Mouse (Mus musculus): Measurements from ENCODE around the gene Cd248.

Gene Cd248

DNA sequence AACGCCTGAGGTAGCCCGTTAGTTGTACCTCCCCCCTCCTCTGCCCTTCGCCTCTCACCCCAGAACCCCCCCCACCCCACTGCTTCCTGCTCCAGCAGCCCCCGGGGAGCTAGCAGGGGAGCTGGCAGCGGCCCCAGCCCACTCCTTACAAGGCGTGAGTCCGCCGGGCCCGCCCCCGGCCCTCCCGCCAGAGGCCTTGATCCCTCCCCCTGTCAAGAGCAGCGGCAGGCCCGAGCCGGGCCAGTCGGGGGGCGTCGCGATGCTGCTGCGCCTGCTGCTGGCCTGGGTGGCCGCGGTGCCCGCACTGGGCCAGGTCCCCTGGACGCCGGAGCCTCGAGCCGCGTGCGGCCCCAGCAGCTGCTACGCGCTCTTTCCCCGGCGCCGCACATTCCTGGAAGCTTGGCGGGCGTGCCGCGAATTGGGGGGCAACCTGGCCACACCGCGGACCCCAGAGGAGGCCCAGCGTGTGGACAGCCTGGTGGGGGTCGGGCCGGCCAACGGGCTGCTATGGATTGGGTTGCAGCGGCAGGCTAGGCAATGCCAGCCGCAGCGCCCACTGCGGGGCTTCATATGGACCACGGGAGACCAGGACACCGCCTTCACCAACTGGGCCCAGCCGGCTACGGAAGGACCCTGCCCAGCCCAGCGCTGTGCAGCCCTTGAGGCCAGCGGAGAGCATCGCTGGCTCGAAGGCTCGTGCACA lies at the start of gene Cd248:
TSS of gene Cd248 (plus strand) at position 212 of the 703 bp plus-strand sequence.
- no peak for DNase-seq

DNA sequence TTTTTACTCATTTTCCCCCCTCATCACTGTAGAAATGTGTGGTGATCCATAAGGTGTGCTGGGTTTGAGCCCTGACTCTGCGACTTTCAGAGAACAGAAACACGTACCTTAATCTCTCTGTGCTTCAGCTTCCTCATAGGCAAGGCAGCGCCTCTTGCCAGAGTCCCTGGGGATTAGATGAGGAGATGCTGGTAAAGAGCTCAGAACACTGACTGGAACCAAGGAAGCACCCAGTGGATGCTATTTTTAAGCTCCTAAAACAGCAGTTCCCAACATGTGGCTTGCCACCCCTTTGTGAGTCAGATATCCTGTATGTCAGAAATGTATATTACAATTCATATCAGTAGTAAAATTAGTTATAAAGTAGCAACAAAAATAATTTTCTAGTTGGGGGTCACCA lies 49.7 kb upstream of the Cd248 start:
- DNase-seq = no peak

DNA sequence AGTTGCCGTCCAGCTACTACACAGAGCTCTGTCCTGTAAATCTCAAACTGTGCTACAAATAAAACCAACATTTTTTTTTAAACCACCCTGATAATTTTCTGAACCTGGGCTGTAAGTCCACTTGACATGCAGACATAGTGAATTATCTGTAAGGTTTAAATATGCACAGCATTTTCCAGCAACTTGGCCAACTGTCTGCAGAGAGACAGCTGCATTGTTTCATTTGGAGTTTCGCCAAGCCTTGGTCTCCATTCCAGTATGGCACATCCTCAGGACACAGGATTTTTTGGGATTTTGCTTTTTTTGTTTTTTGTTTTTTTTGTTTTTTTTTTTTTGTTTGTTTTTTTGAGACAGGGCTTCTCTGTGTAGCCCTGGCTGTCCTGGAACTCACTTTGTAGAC lies 46.5 kb upstream of the Cd248 start:
- no peak for DNase-seq

DNA sequence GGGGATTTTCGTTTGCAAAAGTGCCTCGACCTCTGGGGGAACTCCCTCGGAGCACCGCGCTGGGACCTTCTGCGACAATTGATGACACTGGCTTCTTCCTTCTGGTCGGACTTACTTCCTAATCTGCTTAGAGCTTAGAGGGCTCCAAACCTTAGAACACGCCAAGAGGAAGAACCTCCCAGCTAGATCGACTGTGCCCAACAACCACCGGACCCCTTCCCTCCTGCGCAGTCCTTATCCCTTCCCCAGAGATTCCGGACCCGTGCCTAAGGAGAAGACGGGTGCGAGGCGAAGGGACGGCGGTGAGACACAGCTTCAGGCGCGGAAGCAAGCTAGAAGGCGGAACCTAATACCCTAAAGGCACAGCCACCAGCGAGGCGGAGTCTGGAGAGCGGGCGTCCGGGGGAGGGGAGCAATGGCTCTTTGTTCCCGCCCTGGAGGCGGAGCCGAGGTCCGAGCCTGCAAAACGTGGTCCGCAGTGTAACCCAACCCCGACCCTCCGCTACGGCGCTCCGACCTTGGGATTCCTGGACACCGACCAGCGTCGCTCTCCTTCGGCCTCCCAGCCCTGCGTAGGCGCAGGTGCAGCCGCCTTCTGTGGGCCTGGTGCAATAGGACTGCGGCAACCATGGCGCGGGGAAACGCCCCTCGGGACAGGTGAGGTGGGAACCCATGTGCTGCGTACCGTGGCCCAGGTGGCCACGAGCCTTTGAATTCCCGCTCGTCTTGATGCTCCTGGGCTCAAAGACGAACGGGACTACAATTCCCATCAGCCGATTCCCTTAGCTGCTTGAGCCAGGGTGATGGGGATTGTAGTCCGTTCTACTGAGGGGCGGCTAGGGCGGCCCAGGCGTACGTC lies 44.0 kb upstream of the Cd248 start, which contains the start of gene Slc29a2:
TSS of gene Slc29a2 (plus strand) at position 240 of the 859 bp plus-strand sequence.
- DNase-seq = peak; percentile 87

DNA sequence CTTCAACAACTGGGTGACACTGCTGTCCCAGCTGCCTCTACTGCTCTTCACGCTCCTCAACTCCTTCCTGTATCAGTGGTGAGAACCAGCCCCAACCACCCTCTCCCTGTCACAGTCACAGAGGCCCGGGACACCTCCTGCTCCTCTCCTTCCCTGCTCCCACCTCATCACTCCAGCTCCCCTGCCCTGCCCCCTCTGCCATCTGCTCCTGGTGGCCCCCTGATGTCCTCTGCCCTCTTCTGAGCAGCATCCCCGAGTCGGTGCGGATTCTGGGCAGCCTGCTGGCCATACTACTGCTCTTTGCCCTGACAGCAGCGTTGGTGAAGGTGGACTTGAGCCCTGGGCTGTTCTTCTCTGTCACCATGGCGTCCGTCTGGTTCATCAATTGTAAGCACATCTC lies 41.8 kb upstream of the Cd248 start:
- DNase-seq = no peak

DNA sequence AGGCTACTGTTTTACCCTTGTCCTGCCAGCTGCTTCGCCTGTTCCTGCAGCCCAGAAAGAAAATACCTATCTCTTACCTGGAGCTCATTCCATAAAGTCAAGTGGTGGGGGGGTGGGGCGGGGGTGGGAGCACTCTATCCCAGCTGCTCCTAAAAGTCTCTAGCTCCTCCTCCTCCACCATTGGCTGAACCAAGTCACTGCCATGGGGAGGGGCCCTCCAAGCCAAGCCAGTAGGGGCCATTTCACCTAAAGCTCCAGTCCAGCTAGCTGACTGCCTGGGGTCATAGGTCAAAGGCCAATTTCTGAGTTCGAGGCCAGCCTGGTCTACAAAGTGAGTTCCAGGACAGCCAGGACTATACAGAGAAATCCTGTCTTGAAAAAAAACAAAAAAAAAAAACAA lies 35.2 kb upstream of the Cd248 start:
- DNase-seq = no peak

DNA sequence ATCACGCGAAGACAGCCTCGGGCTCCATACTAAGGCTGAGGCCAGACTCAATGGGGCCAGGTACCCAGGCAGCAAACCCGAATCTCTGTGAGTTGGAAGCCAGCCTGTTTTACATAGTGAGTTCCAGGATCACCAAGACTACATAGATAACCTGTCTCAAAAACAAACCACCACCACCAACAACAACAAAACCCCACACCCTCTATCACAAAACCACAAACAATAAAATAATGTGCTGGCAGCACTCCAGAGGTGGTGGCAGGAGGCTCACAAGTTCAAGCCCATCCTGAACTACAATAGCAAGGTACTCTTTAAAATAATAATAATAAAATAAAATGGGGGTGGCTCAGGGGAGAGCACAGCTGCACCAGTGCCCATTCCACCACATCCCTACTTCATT lies 31.3 kb upstream of the Cd248 start:
- DNase-seq = no peak

DNA sequence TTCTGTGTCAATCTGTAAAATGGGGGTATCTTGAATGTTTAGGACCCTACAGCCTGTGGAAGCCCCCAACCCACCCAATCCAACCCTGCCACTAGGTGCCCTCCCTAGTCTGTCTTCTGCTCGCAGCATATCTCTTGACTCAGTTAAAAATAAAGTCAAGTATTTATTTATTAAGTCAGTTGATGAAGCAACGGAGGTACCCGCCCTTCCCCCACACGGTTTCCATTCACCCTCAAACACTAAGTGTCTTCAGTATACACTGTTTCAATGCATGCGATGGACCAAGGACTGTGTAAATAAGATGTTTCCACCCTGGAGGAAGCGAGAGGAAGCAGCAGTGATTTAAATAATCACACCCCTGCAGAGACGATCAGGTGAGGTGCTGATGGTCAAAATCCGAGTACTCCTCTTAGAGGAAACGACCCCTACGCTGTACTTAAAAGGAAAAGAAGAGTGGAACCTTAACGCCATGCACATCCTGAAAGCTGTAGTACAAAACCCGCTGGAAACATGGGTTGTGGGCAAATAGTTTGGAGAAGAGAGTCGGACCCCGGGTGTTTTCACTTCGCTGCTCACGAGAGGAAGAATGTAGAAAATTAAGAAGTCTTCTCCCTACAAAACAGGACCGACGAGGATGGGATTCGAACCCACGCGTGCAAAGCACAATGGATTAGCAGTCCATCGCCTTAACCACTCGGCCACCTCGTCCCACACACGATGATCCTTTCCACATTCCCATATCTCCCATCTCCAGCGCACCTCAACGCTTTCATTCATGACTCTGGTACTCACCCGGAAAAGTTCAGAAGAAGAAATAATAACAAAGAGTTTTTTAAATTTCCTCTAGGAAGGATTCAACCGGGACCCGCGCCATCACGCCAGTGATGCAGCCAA lies 30.0 kb upstream of the Cd248 start:
- DNase-seq = peak; percentile 64

DNA sequence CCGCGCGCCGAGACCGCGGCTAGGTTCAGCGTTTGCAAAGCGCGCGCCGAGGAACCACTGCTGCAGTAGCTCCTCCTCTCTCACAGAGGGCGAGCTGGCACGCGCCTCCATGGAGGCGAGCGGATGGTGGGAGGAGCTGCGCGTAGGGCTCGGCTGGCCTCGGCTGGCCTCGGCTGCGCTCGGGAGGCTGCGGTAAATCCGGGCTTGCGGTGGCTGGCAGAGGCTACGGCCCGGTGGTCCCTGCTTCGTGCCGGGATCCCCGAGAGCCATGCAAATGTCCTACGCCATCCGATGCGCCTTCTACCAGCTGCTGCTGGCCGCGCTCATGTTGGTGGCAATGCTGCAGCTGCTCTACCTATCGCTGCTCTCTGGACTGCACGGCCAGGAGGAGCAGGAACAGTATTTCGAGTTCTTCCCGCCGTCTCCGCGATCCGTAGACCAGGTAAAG lies 29.1 kb upstream of the Cd248 start, which contains the start of the genes B4gat1 and AC124502.3:
TSS of gene B4gat1 (plus strand) at position 118 of the 448 bp plus-strand sequence.
TSS of gene AC124502.3 (plus strand) at position 183 of the 448 bp plus-strand sequence.
- DNase-seq = peak; percentile 88

DNA sequence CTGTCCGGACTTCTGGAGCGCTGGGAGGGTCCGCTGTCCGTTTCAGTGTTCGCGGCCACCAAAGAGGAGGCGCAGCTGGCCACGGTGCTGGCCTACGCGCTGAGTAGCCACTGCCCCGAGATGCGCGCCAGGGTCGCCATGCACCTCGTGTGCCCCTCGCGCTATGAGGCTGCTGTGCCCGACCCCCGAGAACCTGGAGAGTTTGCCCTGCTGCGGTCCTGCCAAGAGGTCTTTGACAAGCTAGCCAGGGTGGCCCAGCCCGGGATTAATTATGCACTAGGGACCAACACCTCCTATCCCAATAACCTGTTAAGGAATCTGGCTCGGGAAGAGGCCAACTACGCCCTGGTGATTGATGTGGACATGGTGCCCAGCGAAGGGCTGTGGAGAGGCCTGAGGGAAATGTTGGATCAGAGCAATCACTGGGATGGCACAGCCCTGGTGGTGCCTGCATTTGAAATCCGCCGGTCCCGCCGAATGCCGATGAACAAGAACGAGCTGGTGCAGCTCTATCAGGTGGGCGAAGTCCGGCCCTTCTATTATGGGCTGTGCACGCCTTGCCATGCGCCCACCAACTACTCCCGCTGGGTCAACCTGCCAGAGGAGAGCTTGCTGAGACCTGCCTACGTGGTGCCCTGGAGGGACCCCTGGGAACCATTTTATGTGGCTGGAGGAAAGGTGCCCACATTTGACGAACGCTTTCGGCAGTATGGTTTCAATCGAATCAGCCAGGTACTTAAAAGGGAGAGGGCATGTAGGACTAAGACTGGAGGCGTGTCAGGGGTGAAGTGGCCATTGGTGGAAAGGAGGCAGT lies 28.4 kb upstream of the Cd248 start:
- DNase-seq = no peak

DNA sequence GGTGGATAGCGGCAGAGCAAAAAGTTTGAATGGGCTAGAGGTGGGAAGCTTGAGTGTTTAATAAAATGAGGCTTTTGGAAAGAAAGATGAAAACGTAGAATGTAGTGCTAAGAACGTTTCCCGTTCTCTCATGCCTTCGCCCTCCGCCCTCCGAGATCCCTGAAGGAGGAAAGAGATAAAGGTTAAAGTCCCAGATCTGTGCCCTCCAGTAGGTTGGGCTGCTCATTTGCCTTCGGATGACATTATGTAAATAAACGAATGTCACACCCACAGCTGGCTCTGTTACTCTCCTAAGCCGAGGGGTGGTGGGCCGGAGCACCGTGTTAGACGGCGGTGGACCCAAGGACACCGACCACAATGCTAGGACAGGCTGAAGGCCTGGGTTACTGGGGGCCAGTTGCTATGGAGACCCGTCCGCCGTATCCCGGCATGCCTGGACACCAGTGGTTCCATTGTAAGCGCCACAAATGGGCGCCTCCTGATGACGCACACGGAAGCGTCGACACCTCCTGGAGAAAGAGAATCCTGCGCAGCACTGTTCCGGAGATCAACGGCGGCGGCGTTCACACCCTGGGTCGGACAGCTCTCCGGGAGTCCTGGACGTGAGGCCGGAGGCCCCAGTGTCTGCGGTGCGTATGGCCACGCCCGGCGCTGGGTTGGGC lies 26.9 kb upstream of the Cd248 start, which contains the start of gene Brms1:
TSS of gene Brms1 (plus strand) at position 493 of the 662 bp plus-strand sequence.
- DNase-seq = peak; percentile 83

DNA sequence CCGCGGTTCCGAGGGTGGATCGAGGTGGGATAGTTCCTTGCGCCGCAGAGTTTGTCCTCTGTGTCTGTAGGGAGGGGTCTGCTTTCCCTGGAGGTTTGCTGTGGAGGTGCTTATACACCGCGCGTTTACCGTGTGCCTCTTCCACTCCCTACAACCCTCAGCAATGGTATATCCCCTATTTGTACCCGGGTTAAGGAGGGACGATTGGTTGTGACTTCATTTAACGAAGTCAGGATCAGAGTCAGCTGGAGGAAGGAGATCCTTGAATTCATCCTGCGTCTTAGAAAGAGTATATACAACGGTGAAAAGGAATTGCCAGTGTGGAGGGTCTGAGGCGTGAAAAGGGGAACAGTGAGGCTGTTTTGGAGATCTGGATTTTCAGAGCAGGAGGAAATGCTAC lies 26.3 kb upstream of the Cd248 start:
- DNase-seq = no peak

DNA sequence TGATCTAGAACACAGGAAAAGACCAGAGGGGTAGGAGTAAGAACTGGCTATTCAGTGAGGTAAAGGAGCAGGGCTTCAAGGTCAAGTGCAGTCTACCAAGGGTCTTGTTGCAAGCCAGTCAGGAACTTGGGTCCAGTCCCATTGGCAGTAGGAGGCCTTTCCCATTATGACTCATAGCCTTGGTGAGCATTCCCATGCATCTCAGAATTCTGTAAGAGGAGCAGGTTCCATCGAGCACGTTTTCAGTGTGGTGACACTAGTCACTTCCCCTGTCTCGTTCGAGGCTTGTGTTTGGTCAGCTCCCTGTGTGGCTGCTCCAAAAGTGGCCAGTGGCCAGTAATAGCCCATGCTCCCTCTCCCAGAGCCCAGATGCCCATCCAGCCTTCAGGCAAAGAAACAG lies 22.3 kb upstream of the Cd248 start:
- DNase-seq = no peak

DNA sequence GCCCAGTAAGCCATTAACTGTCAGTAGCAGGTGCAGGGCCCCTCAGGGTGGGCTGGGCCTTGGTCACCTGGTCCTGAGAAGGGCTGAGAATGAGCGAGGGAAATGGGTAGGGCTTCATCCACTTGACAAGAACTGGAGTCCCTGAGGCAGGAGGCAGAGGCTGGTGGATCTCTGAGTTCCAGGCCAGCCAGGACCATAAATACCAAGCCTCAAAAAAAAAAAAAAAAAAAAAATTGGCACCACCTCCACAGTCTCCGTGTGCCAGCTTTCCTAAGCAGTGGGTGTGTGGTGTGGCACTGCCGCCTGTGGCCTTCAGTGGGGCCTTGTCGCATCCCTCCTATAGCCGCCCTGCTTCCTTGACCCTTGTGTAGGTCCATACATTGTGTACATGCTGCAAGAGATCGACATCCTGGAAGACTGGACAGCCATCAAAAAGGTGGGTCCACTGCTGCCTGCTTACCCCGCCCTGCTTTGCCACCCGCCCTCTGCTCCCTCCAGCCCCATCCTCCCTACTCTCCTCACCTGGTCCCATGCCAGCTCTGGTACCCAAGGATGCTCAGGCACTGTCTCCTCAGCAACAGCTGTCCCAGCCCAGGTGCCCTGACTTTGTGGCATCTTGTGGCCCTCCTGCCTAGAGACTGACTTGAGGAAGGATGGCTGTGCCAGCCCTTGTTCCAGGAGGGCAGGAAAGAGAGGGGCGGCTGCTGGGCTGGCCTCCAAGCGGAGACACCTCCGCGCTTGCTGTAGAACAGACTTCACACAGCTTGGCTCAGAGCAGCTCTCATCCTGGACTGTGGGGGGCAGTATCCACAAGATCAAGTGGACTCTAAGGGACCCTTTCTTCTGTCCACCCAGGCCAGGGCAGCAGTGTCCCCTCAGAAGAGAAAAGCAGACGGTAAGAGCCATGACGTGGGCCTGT lies 19.5 kb upstream of the Cd248 start:
- no peak for DNase-seq

DNA sequence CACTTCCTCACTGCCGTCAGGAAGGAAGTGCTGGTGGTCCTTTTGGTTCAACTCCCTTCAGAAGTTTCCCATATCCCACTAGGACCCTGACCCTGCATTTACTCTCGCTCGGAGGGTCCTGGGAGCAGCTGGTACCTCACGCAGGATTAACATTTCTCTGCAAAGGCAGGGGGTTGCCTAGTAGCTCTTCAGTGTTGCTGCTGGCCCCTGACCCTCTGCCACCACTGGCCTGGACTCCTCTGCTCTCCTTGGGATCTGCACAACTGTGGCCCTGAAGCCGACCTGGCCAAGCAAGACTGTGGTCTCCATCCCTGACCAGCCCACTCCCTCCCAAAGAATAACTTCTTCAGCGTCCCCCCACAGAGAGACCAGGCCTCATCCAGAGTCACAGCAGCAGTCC lies 18.6 kb upstream of the Cd248 start:
- DNase-seq = no peak

DNA sequence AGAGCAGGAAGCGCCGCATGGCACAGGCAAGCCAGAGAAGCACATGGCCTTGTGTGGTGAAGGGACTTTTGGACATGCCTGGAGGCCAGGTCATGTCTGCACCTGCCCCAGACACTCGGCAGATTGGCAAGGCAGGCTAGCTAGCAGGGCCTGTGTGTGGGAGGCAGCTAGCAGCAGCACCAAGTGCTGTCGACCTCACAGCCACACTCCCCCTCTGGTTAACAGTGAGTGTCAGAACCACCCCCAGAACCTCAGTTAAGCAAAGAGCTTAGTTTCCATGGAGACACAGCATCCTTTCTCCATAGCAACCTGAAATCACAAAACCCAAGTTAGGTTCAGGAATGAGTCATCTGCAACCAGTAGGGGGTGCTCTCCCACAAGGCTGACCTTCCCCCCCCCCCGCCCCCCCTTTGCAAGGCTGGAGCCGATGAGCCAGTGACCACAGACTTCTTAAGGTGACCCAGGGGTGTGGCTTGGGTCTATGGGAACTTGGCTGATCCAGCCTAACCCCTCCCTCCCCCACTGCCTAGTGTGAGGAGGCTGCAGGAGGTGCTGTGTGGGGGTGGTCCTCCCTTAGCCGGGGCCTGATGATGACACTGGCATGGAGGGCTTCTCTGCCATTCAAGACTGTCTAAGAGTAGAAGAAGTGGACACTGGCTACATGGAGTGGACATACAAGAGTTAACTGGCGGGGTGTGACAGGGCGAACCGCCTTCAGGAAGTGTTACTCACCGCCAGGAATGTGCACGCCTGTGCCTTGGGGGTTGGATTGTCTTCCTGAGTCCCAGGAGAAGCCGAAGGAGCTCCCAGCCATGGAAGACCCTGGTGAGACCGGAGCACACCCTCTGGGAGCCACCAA lies 17.6 kb upstream of the Cd248 start, which contains the start of gene Rin1:
TSS of gene Rin1 (plus strand) at position 435 of the 859 bp plus-strand sequence.
- DNase-seq = no peak

DNA sequence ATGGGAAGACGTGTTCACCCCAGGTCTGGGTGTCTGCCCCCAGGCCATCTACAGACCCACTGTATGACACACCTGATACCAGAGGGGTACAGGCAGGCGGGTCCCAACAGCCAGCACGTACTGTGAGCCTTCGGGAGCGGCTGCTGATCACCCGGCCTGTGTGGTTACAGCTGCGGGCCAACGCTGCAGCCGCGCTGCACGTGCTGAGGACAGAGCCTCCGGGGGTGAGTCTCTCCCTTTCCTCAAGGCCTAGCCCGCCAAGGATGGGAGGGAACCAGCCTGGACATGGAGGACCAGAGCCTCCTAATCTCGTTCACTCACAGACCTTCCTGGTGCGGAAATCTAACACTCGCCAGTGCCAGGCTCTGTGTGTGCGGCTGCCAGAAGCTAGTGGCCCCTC lies 16.8 kb upstream of the Cd248 start:
- DNase-seq = no peak

DNA sequence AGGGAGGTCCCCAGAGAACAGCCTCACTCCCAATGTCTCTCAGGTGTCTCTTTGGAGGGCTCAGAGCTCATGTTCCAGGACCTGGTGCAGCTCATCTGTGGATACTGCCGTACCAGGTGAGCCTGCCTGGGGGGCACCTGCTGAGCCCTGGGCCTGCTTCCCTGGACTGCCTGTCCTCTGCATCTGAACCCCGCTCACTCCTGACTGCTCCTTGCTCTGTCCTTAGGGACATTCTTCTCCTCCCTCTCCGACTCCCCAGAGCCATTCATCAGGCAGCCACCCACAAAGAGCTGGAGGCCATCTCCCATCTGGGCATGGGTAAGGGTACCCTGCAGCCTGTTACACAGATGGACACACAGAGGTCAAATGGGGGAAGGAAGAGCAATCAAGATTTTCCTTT lies 16.4 kb upstream of the Cd248 start:
- no peak for DNase-seq
